Mouse (Mus musculus): ENCODE results near the gene F11r.

GRCm38 (mm10) chr1:171445050-171445449 is 7.7 kb downstream of the F11r start:
- TF ChIP-seq CTCF (IDR thresholded peaks at IDR 0.05; ENCODE audit: control insufficient read depth, insufficient read depth, low read length) (no peak), POLR2A (IDR thresholded peaks at IDR 0.05; ENCODE audit: borderline replicate concordance, control insufficient read depth, low read depth, low read length) (no peak)
